Mouse (Mus musculus) monocyte, adult 2 months (primary cell): ENCODE results near the gene Lmf1.

Experiments used
- DNase-seq, 2 experiments: peaks; one replicate each; pipeline ENCODE4 v3.0.0; 2022; ENCODE audit warnings: low spot score in 2 of 2, low read depth in 1 of 2

Gene Lmf1

DNA sequence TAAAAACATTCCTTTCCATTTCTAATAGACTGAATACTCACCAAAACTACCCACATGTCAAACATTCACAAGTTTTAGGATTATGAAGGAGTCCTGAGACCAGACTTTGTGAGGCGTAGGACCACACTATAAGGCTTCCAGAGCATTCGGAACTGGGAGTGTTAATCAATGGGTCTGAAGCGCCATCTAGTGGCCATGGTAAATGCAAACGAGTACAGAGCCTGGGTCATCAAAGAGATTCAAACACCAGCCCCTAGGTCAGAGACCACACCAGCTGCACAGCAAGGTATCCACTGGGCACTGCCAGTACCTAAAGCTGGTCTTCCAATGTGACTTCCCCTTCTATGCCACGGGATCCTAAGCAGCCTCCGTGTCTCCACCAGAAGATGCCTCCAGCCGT lies 119.6 kb downstream of the Lmf1 start:
- DNase-seq = peak in 1 of 2 experiments; percentile 38

DNA sequence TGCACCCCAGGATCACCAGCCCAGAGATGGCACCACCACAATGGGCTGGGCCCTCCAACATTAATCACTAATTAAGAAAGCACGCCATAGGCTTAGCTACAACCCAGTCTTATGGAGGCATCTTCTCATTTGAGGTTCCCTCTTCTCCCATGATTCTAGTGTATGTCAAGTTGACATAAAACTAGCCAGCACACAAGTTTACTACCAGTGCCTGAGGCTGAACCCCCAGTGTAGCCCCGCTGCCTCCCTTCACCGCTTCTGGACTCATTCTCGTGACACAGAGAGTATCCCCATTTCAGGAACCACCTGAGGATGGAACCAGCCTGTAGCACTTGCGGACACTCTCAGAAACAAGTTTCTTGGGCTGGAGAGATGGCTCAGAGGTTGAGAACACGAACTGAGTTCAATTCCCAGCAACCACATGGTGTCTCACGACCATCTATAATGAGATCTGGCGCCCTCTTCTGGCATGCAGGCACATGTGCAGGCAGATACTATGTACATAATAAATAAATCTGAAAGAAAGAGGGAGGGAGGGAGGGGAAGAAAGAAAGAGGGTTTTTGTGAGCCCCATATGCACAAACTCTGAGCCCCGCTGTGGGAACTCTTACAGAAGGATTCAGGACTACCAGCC lies 122.1 kb downstream of the Lmf1 start:
- no peak for DNase-seq

DNA sequence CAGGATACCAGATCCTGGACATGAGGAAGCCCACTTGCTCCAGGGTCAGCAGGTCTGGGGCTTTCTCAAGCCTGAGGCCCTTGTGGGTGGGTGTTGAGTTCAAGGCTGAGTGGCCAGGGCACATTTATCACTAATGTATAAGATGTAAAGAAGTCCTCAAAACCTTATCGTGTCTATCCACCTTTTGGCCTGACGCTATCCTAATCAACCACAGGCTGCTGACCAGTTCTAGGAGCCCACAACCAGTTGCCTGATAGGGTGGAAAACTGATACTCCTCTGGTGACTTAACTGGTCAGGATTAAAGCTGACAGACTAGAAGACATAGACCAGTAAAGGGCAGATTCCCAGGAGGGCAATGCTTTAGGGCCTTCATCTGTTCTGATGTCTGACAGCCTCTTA lies 131.1 kb downstream of the Lmf1 start:
- no peak for DNase-seq

DNA sequence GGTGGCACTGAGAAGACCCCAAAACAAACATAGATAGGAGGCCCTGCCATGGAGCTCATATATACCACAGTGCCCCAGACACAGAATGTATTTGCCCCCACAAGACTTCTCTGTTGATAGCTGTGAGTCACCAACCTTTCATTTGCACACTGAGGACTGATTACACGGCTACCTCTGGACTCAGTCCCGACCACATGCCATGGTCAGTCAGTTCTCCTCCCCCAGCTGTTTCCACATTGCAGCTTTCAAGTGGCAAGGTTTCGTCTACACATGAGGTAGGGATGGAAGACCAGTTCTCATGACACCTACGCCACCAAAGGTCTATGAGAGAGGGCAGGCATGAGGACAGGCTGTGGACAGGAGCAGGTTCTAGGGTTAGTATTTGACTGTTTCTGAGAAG lies 132.3 kb downstream of the Lmf1 start:
- no peak for DNase-seq
